Mouse (Mus musculus): ENCODE measurements at regions not wholly inside any gene's neighbourhood (a gene's known extent, or its start where the extent isn't known, plus 50 kb on each side); places are given as distances from the start of the nearest gene placed in this dataset.

DNA sequence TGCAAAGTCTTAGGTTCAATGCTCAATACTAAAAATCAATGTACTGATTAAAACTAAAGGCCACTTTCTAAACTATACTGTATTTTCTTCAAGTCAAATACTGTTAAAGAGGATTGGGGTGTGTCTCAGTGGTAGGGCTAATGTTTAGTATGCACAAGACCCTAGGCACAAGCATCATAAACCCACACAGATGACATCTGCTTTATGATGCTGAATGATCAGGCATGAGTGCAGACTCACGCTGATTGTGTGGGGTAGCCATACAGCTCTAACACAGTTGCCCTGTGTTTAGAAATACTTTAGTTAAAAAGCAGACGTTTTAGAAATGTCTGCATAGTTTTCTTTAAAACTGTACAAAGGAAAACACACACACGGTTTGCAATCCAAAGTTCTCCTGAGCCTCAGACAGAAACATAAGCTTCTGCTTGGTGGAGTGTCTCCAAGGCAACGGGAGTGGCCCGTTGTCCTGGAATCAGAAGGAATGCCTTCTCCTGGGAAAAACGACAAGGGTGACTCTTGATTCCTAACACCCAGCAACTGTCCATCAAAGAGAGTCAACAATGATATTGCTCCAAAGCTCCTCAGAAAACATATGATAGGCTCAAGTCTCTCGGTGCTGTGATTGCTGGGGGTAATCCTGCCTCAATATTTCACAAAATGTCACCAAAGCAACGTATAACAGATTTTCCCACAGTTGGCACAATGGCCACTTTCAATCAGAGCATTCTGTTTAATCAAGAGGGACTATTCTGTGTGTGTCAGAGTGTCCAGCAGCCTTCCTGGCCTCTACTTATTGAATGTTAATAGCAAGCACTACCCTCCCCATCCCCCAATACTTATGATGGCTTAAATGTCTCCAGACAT lies 209.9 kb downstream of the Qk start:
- no peak for TF ChIP-seq POLR2AphosphoS2 (IDR thresholded peaks at IDR 0.05; ENCODE audit: low read length)
- no peak for TF ChIP-seq MAZ (IDR thresholded peaks at IDR 0.05; ENCODE audit: low read depth, low read length)
- no peak for TF ChIP-seq MAX (IDR thresholded peaks at IDR 0.05; ENCODE audit: low read length)
